Mouse (Mus musculus): ENCODE results near the gene Cfap54. TPM values are rescaled to one million over a fixed set of nuclear protein-coding genes. Genes with fewer than 3 reads are reported as not detected.

Gene Cfap54
- polyA plus RNA-seq, 1 experiment from 2014 or later, result 2.2 TPM

GRCm38 (mm10) chr10:92932464-92932863 is 149.0 kb downstream of the Cfap54 start:
- H3K9me3 ChIP-seq (replicated peaks), result no peaks in the 10 kb centered on the region
- H3K4me1 ChIP-seq, result peaks cover 6% of the 10 kb centered on the region
- H3K4me3 ChIP-seq (replicated peaks), result no peak overlapping the region
- ATAC-seq (ENCODE audit: low FRiP score), result no peak
- H3K27ac ChIP-seq (replicated peaks), result no peak overlapping the region
- no peak overlapping the region for H3K4me2 ChIP-seq
- H3K36me3 ChIP-seq, result no peaks in the 10 kb centered on the region
- WGBS, result 93% methylated on average over 12 of the region's 12 CpGs
- no peak overlapping the region for H3K9ac ChIP-seq (replicated peaks)
- H3K27me3 ChIP-seq (replicated peaks), result no peaks in the 10 kb centered on the region

- no peaks in the 10 kb centered on the region for H3K9me3 ChIP-seq (replicated peaks)
- WGBS, result 56% methylated on average over 1 of the region's 1 CpGs
- no peak overlapping the region for H3K27ac ChIP-seq (replicated peaks)
Observed at GRCm38 (mm10) chr10:92930036-92930435, 151.4 kb downstream of the Cfap54 start.

GRCm38 (mm10) chr10:92928256-92928655 is 153.2 kb downstream of the Cfap54 start:
- WGBS, result 90% methylated on average over 3 of the region's 3 CpGs
- Histone ChIP-seq H3K4me2 (no peak overlapping the region), H3K27ac (replicated peaks) (no peak overlapping the region), H3K9ac (replicated peaks) (no peak overlapping the region), H3K4me1 (no peaks in the 10 kb centered on the region), H3K4me3 (replicated peaks) (no peak overlapping the region), H3K36me3 (no peaks in the 10 kb centered on the region), H3K27me3 (replicated peaks) (no peaks in the 10 kb centered on the region), H3K9me3 (replicated peaks) (no peaks in the 10 kb centered on the region)
- no peak for ATAC-seq (ENCODE audit: low FRiP score)

More at GRCm38 (mm10) chr10:92930036-92930435, 151.4 kb downstream of the Cfap54 start:
- ATAC-seq (ENCODE audit: low FRiP score), result no peak
- no peaks in the 10 kb centered on the region for H3K27me3 ChIP-seq (replicated peaks)
- H3K36me3 ChIP-seq, result no peaks in the 10 kb centered on the region
- no peak overlapping the region for H3K9ac ChIP-seq (replicated peaks)
- H3K4me3 ChIP-seq (replicated peaks), result no peak overlapping the region
- no peak overlapping the region for H3K4me2 ChIP-seq
- peaks cover 6% of the 10 kb centered on the region for H3K4me1 ChIP-seq

GRCm38 (mm10) chr10:92918551-92918950 is 162.9 kb downstream of the Cfap54 start:
- WGBS, result 93% methylated on average over 1 of the region's 1 CpGs
- no peaks in the 10 kb centered on the region; the same call in 1 of the 2 replicates for H3K4me1 ChIP-seq
- no peak overlapping the region for H3K4me3 ChIP-seq (replicated peaks)
- H3K9ac ChIP-seq (replicated peaks), result no peak overlapping the region
- no peak for ATAC-seq (ENCODE audit: low FRiP score)
- H3K27me3 ChIP-seq (replicated peaks), result no peaks in the 10 kb centered on the region
- no peaks in the 10 kb centered on the region for H3K9me3 ChIP-seq (replicated peaks)
- H3K4me2 ChIP-seq, result no peak overlapping the region
- H3K27ac ChIP-seq (replicated peaks), result no peak overlapping the region
- H3K36me3 ChIP-seq, result no peaks in the 10 kb centered on the region

GRCm38 (mm10) chr10:92907246-92907645 is 174.2 kb downstream of the Cfap54 start:
- Histone ChIP-seq H3K9me3 (replicated peaks) (no peaks in the 10 kb centered on the region), H3K4me3 (replicated peaks) (no peak overlapping the region), H3K27ac (replicated peaks) (no peak overlapping the region), H3K9ac (replicated peaks) (no peak overlapping the region), H3K36me3 (no peaks in the 10 kb centered on the region), H3K4me1 (no peaks in the 10 kb centered on the region), H3K27me3 (replicated peaks) (0 out of 2 replicates have a peak, but pooled peaks cover 12% of the 10 kb centered on the region), H3K4me2 (no peak overlapping the region)
- WGBS, result 33% methylated on average over 6 of the region's 6 CpGs
- no peak for ATAC-seq (ENCODE audit: low FRiP score)

GRCm38 (mm10) chr10:92888466-92888865 is 193.0 kb downstream of the Cfap54 start:
- Histone ChIP-seq H3K27me3 (replicated peaks) (no peaks in the 10 kb centered on the region), H3K9me3 (replicated peaks) (no peaks in the 10 kb centered on the region), H3K4me2 (no peak overlapping the region), H3K4me1 (no peaks in the 10 kb centered on the region), H3K27ac (replicated peaks) (no peak overlapping the region), H3K9ac (replicated peaks) (no peak overlapping the region), H3K4me3 (replicated peaks) (no peak overlapping the region), H3K36me3 (no peaks in the 10 kb centered on the region)
- ATAC-seq (ENCODE audit: low FRiP score), result no peak
- 84% methylated on average over 6 of the region's 6 CpGs for WGBS

- no peak overlapping the region for H3K27ac ChIP-seq (replicated peaks)
- no peaks in the 10 kb centered on the region for H3K4me1 ChIP-seq
- no peak overlapping the region for H3K4me2 ChIP-seq
- 91% methylated on average over 3 of the region's 3 CpGs for WGBS
- no peak overlapping the region for H3K4me3 ChIP-seq (replicated peaks)
- H3K36me3 ChIP-seq, result no peaks in the 10 kb centered on the region
- no peak for ATAC-seq (ENCODE audit: low FRiP score)
- H3K9ac ChIP-seq (replicated peaks), result no peak overlapping the region
- no peaks in the 10 kb centered on the region for H3K9me3 ChIP-seq (replicated peaks)
- no peaks in the 10 kb centered on the region for H3K27me3 ChIP-seq (replicated peaks)
Observed at GRCm38 (mm10) chr10:92878000-92878399, 203.4 kb downstream of the Cfap54 start.

- no peaks in the 10 kb centered on the region for H3K4me1 ChIP-seq
- no peaks in the 10 kb centered on the region for H3K27me3 ChIP-seq (replicated peaks)
- H3K4me3 ChIP-seq (replicated peaks), result no peak overlapping the region
- H3K27ac ChIP-seq (replicated peaks), result no peak overlapping the region
- no peak for ATAC-seq (ENCODE audit: low FRiP score)
- no peak overlapping the region for H3K4me2 ChIP-seq
- no peaks in the 10 kb centered on the region for H3K36me3 ChIP-seq
- no peak overlapping the region for H3K9ac ChIP-seq (replicated peaks)
- H3K9me3 ChIP-seq (replicated peaks), result no peaks in the 10 kb centered on the region
- 93% methylated on average over 9 of the region's 9 CpGs for WGBS
Observed at GRCm38 (mm10) chr10:92840980-92841379, 240.4 kb downstream of the Cfap54 start.

- Histone ChIP-seq H3K4me2 (no peak overlapping the region), H3K4me3 (replicated peaks) (no peak overlapping the region), H3K36me3 (no peaks in the 10 kb centered on the region), H3K4me1 (no peaks in the 10 kb centered on the region), H3K27ac (replicated peaks) (no peak overlapping the region), H3K27me3 (replicated peaks) (no peaks in the 10 kb centered on the region), H3K9ac (replicated peaks) (no peak overlapping the region), H3K9me3 (replicated peaks) (no peaks in the 10 kb centered on the region)
- peak; percentile 72; the same call in 1 of the 2 replicates for ATAC-seq (ENCODE audit: low FRiP score)
- WGBS, result 26% methylated on average over 5 of the region's 5 CpGs
Observed at GRCm38 (mm10) chr10:92837572-92837971, 243.8 kb downstream of the Cfap54 start.

- ATAC-seq (ENCODE audit: low FRiP score), result no peak
- Histone ChIP-seq H3K36me3 (no peaks in the 10 kb centered on the region), H3K27me3 (replicated peaks) (no peaks in the 10 kb centered on the region), H3K4me3 (replicated peaks) (no peak overlapping the region), H3K9ac (replicated peaks) (no peak overlapping the region), H3K27ac (replicated peaks) (no peak overlapping the region), H3K4me1 (no peaks in the 10 kb centered on the region), H3K9me3 (replicated peaks) (no peaks in the 10 kb centered on the region), H3K4me2 (no peak overlapping the region)
- WGBS, result 69% methylated on average over 2 of the region's 2 CpGs
Observed at GRCm38 (mm10) chr10:92837045-92837444, 244.4 kb downstream of the Cfap54 start.

- Histone ChIP-seq H3K27ac (replicated peaks) (no peak overlapping the region), H3K4me1 (no peaks in the 10 kb centered on the region), H3K9me3 (replicated peaks) (no peaks in the 10 kb centered on the region), H3K4me3 (replicated peaks) (no peak overlapping the region), H3K27me3 (replicated peaks) (no peaks in the 10 kb centered on the region), H3K36me3 (no peaks in the 10 kb centered on the region), H3K9ac (replicated peaks) (no peak overlapping the region), H3K4me2 (no peak overlapping the region)
- ATAC-seq (ENCODE audit: low FRiP score), result no peak
- WGBS, result 89% methylated on average over 4 of the region's 4 CpGs
Observed at GRCm38 (mm10) chr10:92821499-92821898, 259.9 kb downstream of the Cfap54 start.

- Histone ChIP-seq H3K27me3 (replicated peaks) (no peaks in the 10 kb centered on the region), H3K9me3 (replicated peaks) (no peaks in the 10 kb centered on the region), H3K4me1 (no peaks in the 10 kb centered on the region), H3K4me2 (no peak overlapping the region), H3K9ac (replicated peaks) (no peak overlapping the region), H3K27ac (replicated peaks) (no peak overlapping the region), H3K36me3 (no peaks in the 10 kb centered on the region), H3K4me3 (replicated peaks) (no peak overlapping the region)
- 39% methylated on average over 5 of the region's 5 CpGs for WGBS
- ATAC-seq (ENCODE audit: low FRiP score), result no peak
Observed at GRCm38 (mm10) chr10:92818190-92818589, 263.2 kb downstream of the Cfap54 start.

GRCm38 (mm10) chr10:92816903-92817302 is 264.5 kb downstream of the Cfap54 start:
- Histone ChIP-seq H3K9ac (replicated peaks) (no peak overlapping the region), H3K27ac (replicated peaks) (no peak overlapping the region), H3K9me3 (replicated peaks) (no peaks in the 10 kb centered on the region), H3K4me2 (no peak overlapping the region), H3K36me3 (no peaks in the 10 kb centered on the region), H3K27me3 (replicated peaks) (no peaks in the 10 kb centered on the region), H3K4me1 (no peaks in the 10 kb centered on the region), H3K4me3 (replicated peaks) (no peak overlapping the region)
- 86% methylated on average over 5 of the region's 5 CpGs for WGBS
- ATAC-seq (ENCODE audit: low FRiP score), result no peak

All from neural tube, embryonic 15.5 days (tissue).